Mouse (Mus musculus) stomach, embryonic 15.5 days (tissue): Measurements from ENCODE around the gene Tldc1. TPM values are rescaled to one million over a fixed set of nuclear protein-coding genes. Genes with fewer than 3 reads are reported as not detected.

Experiments
- ATAC-seq: fragments of 200-750 bp; cut with Nextera tagmentation; 2 replicates; pipeline ENCODE4 v1.8.0; 2017; ENCODE audit warnings: low read depth, moderate number of reproducible peaks, moderate TSS enrichment; ENCODE audit not compliant: insufficient read depth, low FRiP score
- H3K27ac ChIP-seq: fragments of 300-500 bp; sonication (generic); 2 replicates; pipeline ENCODE4 v1.5.1; 2015; ENCODE audit warnings: mild to moderate bottlenecking, inconsistent platforms
- H3K27me3 ChIP-seq: fragments of 300-500 bp; sonication (generic); replicated peaks from 2 replicates; pipeline ENCODE4 v1.6.1; 2015; ENCODE audit warnings: inconsistent platforms
- H3K36me3 ChIP-seq: fragments of 300-500 bp; sonication (generic); 2 replicates; pipeline ENCODE4 v1.6.1; 2015; ENCODE audit warnings: inconsistent platforms
- H3K4me1 ChIP-seq: fragments of 300-500 bp; sonication (generic); 2 replicates; pipeline ENCODE4 v1.6.1; 2015; ENCODE audit warnings: inconsistent platforms
- H3K4me2 ChIP-seq: fragments of 300-500 bp; sonication (generic); 2 replicates; pipeline ENCODE4 v1.6.1; 2015; ENCODE audit warnings: mild to moderate bottlenecking, inconsistent platforms
- H3K4me3 ChIP-seq: fragments of 300-500 bp; sonication (generic); replicated peaks from 2 replicates; pipeline ENCODE4 v1.5.1; 2015; ENCODE audit warnings: inconsistent platforms
- H3K9ac ChIP-seq: fragments of 300-500 bp; sonication (generic); 2 replicates; pipeline ENCODE4 v1.6.1; 2015; ENCODE audit warnings: inconsistent platforms
- H3K9me3 ChIP-seq: fragments of 300-500 bp; sonication (generic); 2 replicates; pipeline ENCODE4 v1.6.1; 2016; ENCODE audit warnings: inconsistent platforms
- WGBS: fragments of 180-500 bp; shearing (Covaris S2); methylation state at CpG from one replicate; pipeline ENCODE4 v1.1.7; 2015; 5-methylcytosine and 5-hydroxymethylcytosine counted together
- polyA plus RNA-seq: library from polyadenylated mRNA; unstranded; fragments of >200 nt; fragmentation: Nextera tagmentation; extraction: Ambion mirVana; gene quantifications from 2 replicates; pipeline ENCODE4 v1.2.1, GENCODE M21; 2015

Gene Tldc1
- polyA plus RNA-seq, 1 experiment from 2014 or later = 12.9 TPM

GRCm38 (mm10) chr8:119798170-119798964, 20.2 kb upstream of the Tldc1 start:
- peak overlapping the region; percentile 43 for H3K4me2 ChIP-seq
- H3K4me3 ChIP-seq = peak overlapping the region; percentile 14; the same call in 1 of the 2 replicates
- peaks cover 11% of the 10 kb centered on the region for H3K4me1 ChIP-seq
- H3K27ac ChIP-seq = peak overlapping the region; percentile 63; the same call in 1 of the 2 replicates
- 8% methylated on average over 15 of the region's 15 CpGs for WGBS
- ATAC-seq = peak; percentile 67; the same call in 1 of the 2 replicates
- H3K9ac ChIP-seq = no peak overlapping the region
- H3K27me3 ChIP-seq = no peaks in the 10 kb centered on the region
- no peaks in the 10 kb centered on the region for H3K9me3 ChIP-seq
- no peaks in the 10 kb centered on the region for H3K36me3 ChIP-seq

- Histone ChIP-seq H3K27me3 (no peaks in the 10 kb centered on the region), H3K9ac (no peak overlapping the region), H3K36me3 (no peaks in the 10 kb centered on the region), H3K9me3 (no peaks in the 10 kb centered on the region), H3K27ac (no peak overlapping the region), H3K4me1 (peaks cover 22% of the 10 kb centered on the region), H3K4me2 (no peak overlapping the region), H3K4me3 (no peak overlapping the region)
- WGBS = 67% methylated on average over 3 of the region's 3 CpGs
- no peak for ATAC-seq
Measured at GRCm38 (mm10) chr8:119795651-119796050, 17.4 kb upstream of the Tldc1 start.

GRCm38 (mm10) chr8:119794689-119795088, 16.5 kb upstream of the Tldc1 start:
- peaks cover 25% of the 10 kb centered on the region for H3K4me1 ChIP-seq
- WGBS = 52% methylated on average over 7 of the region's 7 CpGs

GRCm38 (mm10) chr8:119791804-119792704, 13.8 kb upstream of the Tldc1 start:
- H3K4me2 ChIP-seq = no peak overlapping the region
- no peaks in the 10 kb centered on the region for H3K36me3 ChIP-seq
- ATAC-seq = peak; percentile 41; the same call in 1 of the 2 replicates
- peak overlapping the region; percentile 76 for H3K27ac ChIP-seq
- peaks cover 14% of the 10 kb centered on the region; the same call in 1 of the 2 replicates for H3K4me1 ChIP-seq
- WGBS = 36% methylated on average over 16 of the region's 16 CpGs
- no peaks in the 10 kb centered on the region for H3K27me3 ChIP-seq
- H3K4me3 ChIP-seq = no peak overlapping the region
- H3K9ac ChIP-seq = no peak overlapping the region
- H3K9me3 ChIP-seq = no peaks in the 10 kb centered on the region

More at GRCm38 (mm10) chr8:119794689-119795088, 16.5 kb upstream of the Tldc1 start:
- H3K27ac ChIP-seq = no peak overlapping the region
- H3K9me3 ChIP-seq = no peaks in the 10 kb centered on the region
- H3K4me2 ChIP-seq = no peak overlapping the region
- H3K36me3 ChIP-seq = no peaks in the 10 kb centered on the region
- no peaks in the 10 kb centered on the region for H3K27me3 ChIP-seq
- H3K4me3 ChIP-seq = no peak overlapping the region
- no peak for ATAC-seq
- H3K9ac ChIP-seq = no peak overlapping the region

GRCm38 (mm10) chr8:119789581-119789980, 11.4 kb upstream of the Tldc1 start:
- Histone ChIP-seq H3K27me3 (no peaks in the 10 kb centered on the region), H3K4me1 (peaks cover 14% of the 10 kb centered on the region; the same call in 1 of the 2 replicates), H3K4me2 (no peak overlapping the region), H3K9ac (no peak overlapping the region), H3K9me3 (no peaks in the 10 kb centered on the region), H3K4me3 (no peak overlapping the region), H3K27ac (no peak overlapping the region), H3K36me3 (no peaks in the 10 kb centered on the region)
- no peak for ATAC-seq
- 86% methylated on average over 7 of the region's 7 CpGs for WGBS

- H3K4me1 ChIP-seq = peaks cover 14% of the 10 kb centered on the region; the same call in 1 of the 2 replicates
- H3K27me3 ChIP-seq = no peaks in the 10 kb centered on the region
Measured at GRCm38 (mm10) chr8:119788607-119789381, 10.6 kb upstream of the Tldc1 start.

GRCm38 (mm10) chr8:119787341-119787740, 9.1 kb upstream of the Tldc1 start:
- Histone ChIP-seq H3K9ac (no peak overlapping the region), H3K4me2 (no peak overlapping the region), H3K36me3 (no peaks in the 10 kb centered on the region), H3K9me3 (no peaks in the 10 kb centered on the region), H3K4me3 (no peak overlapping the region), H3K27ac (no peak overlapping the region), H3K4me1 (peaks cover 12% of the 10 kb centered on the region; the same call in 1 of the 2 replicates), H3K27me3 (no peaks in the 10 kb centered on the region)
- WGBS = 36% methylated on average over 4 of the region's 4 CpGs
- ATAC-seq = no peak

More at GRCm38 (mm10) chr8:119788607-119789381, 10.6 kb upstream of the Tldc1 start:
- no peaks in the 10 kb centered on the region for H3K9me3 ChIP-seq
- 78% methylated on average over 9 of the region's 9 CpGs for WGBS
- no peaks in the 10 kb centered on the region for H3K36me3 ChIP-seq
- H3K4me3 ChIP-seq = no peak overlapping the region
- no peak overlapping the region for H3K27ac ChIP-seq
- no peak overlapping the region for H3K9ac ChIP-seq
- H3K4me2 ChIP-seq = no peak overlapping the region
- no peak for ATAC-seq

GRCm38 (mm10) chr8:119786871-119787270, 8.7 kb upstream of the Tldc1 start:
- no peaks in the 10 kb centered on the region for H3K36me3 ChIP-seq
- no peak overlapping the region for H3K27ac ChIP-seq
- peaks cover 7% of the 10 kb centered on the region; the same call in 1 of the 2 replicates for H3K4me1 ChIP-seq
- H3K9ac ChIP-seq = no peak overlapping the region
- no peaks in the 10 kb centered on the region for H3K27me3 ChIP-seq
- H3K4me2 ChIP-seq = no peak overlapping the region
- no peaks in the 10 kb centered on the region for H3K9me3 ChIP-seq
- WGBS = 73% methylated on average over 3 of the region's 3 CpGs
- no peak for ATAC-seq
- H3K4me3 ChIP-seq = no peak overlapping the region

GRCm38 (mm10) chr8:119785764-119786405, 7.7 kb upstream of the Tldc1 start:
- ATAC-seq = no peak
- Histone ChIP-seq H3K9ac (no peak overlapping the region), H3K36me3 (no peaks in the 10 kb centered on the region), H3K27ac (no peak overlapping the region), H3K4me2 (no peak overlapping the region), H3K4me3 (no peak overlapping the region), H3K9me3 (no peaks in the 10 kb centered on the region), H3K27me3 (no peaks in the 10 kb centered on the region), H3K4me1 (0 out of 2 replicates have a peak, but pooled peaks cover 8% of the 10 kb centered on the region)
- WGBS = 53% methylated on average over 18 of the region's 18 CpGs

GRCm38 (mm10) chr8:119784676-119785075, 6.5 kb upstream of the Tldc1 start:
- 72% methylated on average over 7 of the region's 7 CpGs for WGBS
- ATAC-seq = no peak
- H3K36me3 ChIP-seq = no peaks in the 10 kb centered on the region
- H3K4me1 ChIP-seq = 0 out of 2 replicates have a peak, but pooled peaks cover 6% of the 10 kb centered on the region
- H3K27ac ChIP-seq = no peak overlapping the region
- H3K4me3 ChIP-seq = no peak overlapping the region
- no peak overlapping the region for H3K4me2 ChIP-seq
- no peaks in the 10 kb centered on the region for H3K9me3 ChIP-seq
- no peaks in the 10 kb centered on the region for H3K27me3 ChIP-seq
- no peak overlapping the region for H3K9ac ChIP-seq

GRCm38 (mm10) chr8:119784141-119784574, 5.9 kb upstream of the Tldc1 start:
- H3K9me3 ChIP-seq = no peaks in the 10 kb centered on the region
- WGBS = 55% methylated on average over 9 of the region's 9 CpGs
- ATAC-seq = no peak
- H3K4me1 ChIP-seq = 0 out of 2 replicates have a peak, but pooled peaks cover 6% of the 10 kb centered on the region
- no peaks in the 10 kb centered on the region for H3K36me3 ChIP-seq
- H3K9ac ChIP-seq = no peak overlapping the region
- H3K4me2 ChIP-seq = no peak overlapping the region
- H3K27ac ChIP-seq = no peak overlapping the region; the same call in 1 of the 2 replicates
- no peak overlapping the region for H3K4me3 ChIP-seq
- no peaks in the 10 kb centered on the region for H3K27me3 ChIP-seq
